Mouse (Mus musculus) cerebellum, postnatal 14 days (tissue): ENCODE measurements around the gene Rtbdn.

ENCODE experiments used
- DNase-seq, 2 experiments: peaks; one replicate each; pipeline ENCODE4 v3.0.0; 2021; ENCODE audit warnings: mixed read lengths in 2 of 2

Rtbdn gene

GRCm38 (mm10) chr8:84963952-84964351 lies 17.2 kb downstream of the Rtbdn start:
- DNase-seq = no peak

- DNase-seq = peak; percentile 92 to 93
Measured at GRCm38 (mm10) chr8:84965731-84966291, 19.0 kb downstream of the Rtbdn start.

- DNase-seq = no peak
Measured at GRCm38 (mm10) chr8:84966603-84967002, 19.8 kb downstream of the Rtbdn start.

- no peak for DNase-seq
Measured at GRCm38 (mm10) chr8:84967532-84968304, 20.9 kb downstream of the Rtbdn start.

GRCm38 (mm10) chr8:84968650-84969049 lies 21.9 kb downstream of the Rtbdn start:
- DNase-seq = no peak

GRCm38 (mm10) chr8:84969241-84970134 lies 22.7 kb downstream of the Rtbdn start, which contains the start of the genes Gm49661, Prdx2 and Rnaseh2a:
Gene Gm49661 (minus strand): TSS chr8:84969433.
Gene Prdx2 (plus strand): TSS chr8:84969587.
Gene Rnaseh2a (minus strand): TSS chr8:84969767.
- peak; percentile 86 for DNase-seq

- DNase-seq = no peak
Measured at GRCm38 (mm10) chr8:84970135-84970790, 23.5 kb downstream of the Rtbdn start.

- DNase-seq = no peak
Measured at GRCm38 (mm10) chr8:84970913-84971312, 24.1 kb downstream of the Rtbdn start.

- DNase-seq = no peak
Measured at GRCm38 (mm10) chr8:84973079-84973478, 26.3 kb downstream of the Rtbdn start.

- peak; percentile 64 to 76 for DNase-seq
Measured at GRCm38 (mm10) chr8:84973803-84974542, 27.2 kb downstream of the Rtbdn start.

GRCm38 (mm10) chr8:84974543-84975142 lies 27.9 kb downstream of the Rtbdn start:
- DNase-seq = no peak

GRCm38 (mm10) chr8:84975434-84975833 lies 28.6 kb downstream of the Rtbdn start:
- peak; percentile 72 to 82 for DNase-seq

- peak; percentile 94 to 97 for DNase-seq
Measured at GRCm38 (mm10) chr8:84976031-84976762, 29.4 kb downstream of the Rtbdn start.

GRCm38 (mm10) chr8:84976763-84977434 lies 30.1 kb downstream of the Rtbdn start:
- no peak for DNase-seq

- DNase-seq = peak; percentile 54 to 68
Measured at GRCm38 (mm10) chr8:84977435-84978247, 30.9 kb downstream of the Rtbdn start.

GRCm38 (mm10) chr8:84978248-84978940 lies 31.6 kb downstream of the Rtbdn start, which contains the start of gene Junb:
Gene Junb (minus strand): TSS chr8:84978718.
- DNase-seq = peak; percentile 83 to 86

GRCm38 (mm10) chr8:84979599-84980421 lies 33.0 kb downstream of the Rtbdn start:
- peak; percentile 90 for DNase-seq
